Mouse (Mus musculus) adrenal gland, postnatal 10 days (tissue): Measurements from ENCODE around the gene Cd300lf. TPM values are rescaled to one million over a fixed set of nuclear protein-coding genes. Genes with fewer than 3 reads are reported as not detected.

Source experiments
- DNase-seq: peaks from one replicate; pipeline ENCODE4 v3.0.0; 2021; ENCODE audit warnings: mixed read lengths
- long read RNA-seq, 2 experiments: library from polyadenylated mRNA; stranded (forward); transcript quantifications; one replicate each; pipeline ENCODE4 v2.0.0; 2021
- total RNA-seq, 2 experiments: library from RNA; stranded (reverse); gene quantifications; 2 replicates each; pipeline ENCODE4 v1.2.3; 2021

Cd300lf gene
- 1 to 10 TPM; 1.1 to 1.3 TPM for total RNA-seq
- long read RNA-seq, experiment 1, partial matches to known transcripts, result 0 of 1 reads
- long read RNA-seq, experiment 1, other reads (novel, unspliced or antisense), result 0 of 1 reads
- long read RNA-seq, experiment 2, result 0 reads

DNA sequence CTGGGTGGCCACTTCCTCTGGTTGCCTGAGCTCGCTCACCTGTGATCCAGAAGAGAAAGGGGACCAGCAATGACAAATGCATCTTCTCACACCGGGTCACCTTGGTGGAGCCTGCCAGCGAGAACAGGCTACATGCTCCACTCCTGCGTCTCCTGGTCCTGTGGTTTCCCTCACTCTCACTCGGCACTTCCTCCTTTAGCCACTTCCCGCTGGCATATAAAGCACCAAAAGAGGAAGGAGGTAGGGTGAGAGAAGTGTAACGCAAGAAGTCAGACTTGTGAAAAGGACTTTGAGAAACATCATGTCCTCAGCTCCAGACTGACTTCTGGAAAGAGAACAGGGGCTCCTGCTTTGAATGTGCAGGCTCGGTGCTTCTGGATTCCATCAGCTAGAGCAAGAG, at the start of gene Cd300lf:
Cd300lf (minus strand) TSS at position 193 of the 400 bp plus-strand sequence.
- DNase-seq, result no peak

DNA sequence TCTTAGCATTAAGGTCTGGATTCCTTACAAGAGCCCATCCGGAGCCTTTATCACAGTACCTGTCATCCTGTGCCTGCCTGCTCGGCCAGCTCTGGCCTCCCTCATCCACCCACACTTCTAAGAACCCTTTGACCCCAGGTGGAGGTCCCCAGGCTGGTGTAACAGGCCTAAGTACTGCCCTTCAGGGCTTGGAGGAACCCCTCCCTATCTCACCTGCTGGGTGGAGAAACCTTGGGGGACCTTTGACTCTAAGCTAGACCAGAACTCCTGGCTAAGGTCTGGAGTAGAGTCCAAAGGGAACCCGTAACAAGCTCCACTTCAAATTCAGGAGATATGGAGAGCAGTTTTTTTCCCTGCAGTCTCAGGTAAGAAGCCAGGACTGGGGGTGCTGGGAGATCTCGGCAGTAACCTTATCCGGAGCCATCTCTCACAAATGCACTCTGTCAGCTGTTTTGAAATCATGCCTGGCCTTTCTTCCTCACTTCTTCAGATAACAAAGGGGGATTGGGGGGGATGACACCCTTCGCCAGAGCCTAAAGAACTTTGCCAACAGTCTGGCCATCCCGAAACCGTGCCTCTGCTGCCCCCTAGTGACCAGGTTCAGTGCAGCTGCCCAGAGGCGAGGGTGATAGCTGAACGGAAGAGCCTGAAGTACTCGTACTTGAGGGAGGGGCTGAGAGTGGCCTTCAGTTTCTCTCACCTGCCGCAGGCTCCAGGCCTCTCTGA, 48.3 kb upstream of the Cd300lf start:
- DNase-seq, result peak; percentile 93

DNA sequence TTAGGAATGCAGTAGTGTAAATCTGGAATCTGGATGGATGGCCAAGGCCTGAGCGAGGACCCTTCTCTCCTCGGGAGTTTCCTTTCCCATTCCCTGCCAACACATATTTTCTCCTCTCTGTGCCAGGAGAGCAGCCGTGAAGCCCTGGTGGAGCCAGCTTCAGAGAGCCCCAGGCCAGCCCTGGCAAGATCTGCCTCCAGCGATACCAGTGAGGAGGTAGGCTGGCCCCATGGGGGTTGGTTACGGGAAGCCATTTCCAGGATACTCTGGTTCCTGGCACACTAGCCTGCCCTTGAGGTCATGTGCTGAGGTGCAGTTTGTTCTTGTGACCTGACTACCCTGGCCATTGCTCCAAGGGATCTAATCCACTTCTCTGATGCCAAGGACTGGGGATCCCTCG, 46.1 kb upstream of the Cd300lf start:
- peak; percentile 71 for DNase-seq

DNA sequence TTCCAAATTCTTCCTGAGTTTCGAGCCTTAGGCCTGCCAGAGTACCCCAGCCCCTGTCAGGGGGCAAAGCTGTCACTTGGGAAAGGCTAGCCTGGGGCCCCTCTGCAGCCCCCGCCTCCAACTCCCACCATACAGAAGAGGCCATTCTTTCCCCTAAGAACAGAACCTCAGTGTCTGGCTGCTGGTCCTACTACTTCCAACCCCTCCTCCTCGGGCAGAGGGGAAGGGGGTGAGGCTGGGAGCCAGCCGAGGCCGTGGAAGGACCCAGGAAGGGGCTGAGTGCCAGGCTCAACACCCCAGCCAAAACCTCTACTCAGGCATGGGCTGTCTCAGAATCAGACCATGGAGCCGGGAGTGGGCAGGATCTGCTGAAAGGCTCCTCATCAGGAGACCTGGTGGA, 45.4 kb upstream of the Cd300lf start:
- DNase-seq, result no peak

DNA sequence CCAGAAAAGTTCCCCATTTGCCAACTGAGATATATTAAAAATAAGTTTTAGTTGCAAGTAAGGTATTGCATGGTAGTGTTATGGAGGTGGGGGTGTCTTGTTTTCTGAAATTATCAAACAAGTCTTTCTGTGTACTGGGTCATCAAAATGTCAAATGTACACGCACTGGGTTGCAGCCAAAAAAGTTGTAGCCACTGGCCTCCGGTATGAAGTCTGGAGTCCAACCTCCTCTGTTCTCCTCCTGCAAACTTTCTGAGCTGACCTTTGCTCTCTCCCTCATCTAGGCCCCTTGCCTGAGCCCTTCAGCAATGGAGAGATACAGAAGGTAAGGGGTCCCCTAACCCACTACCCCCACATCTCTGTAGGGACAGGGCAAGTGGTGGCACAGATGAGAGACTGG, 45.0 kb upstream of the Cd300lf start:
- no peak for DNase-seq

DNA sequence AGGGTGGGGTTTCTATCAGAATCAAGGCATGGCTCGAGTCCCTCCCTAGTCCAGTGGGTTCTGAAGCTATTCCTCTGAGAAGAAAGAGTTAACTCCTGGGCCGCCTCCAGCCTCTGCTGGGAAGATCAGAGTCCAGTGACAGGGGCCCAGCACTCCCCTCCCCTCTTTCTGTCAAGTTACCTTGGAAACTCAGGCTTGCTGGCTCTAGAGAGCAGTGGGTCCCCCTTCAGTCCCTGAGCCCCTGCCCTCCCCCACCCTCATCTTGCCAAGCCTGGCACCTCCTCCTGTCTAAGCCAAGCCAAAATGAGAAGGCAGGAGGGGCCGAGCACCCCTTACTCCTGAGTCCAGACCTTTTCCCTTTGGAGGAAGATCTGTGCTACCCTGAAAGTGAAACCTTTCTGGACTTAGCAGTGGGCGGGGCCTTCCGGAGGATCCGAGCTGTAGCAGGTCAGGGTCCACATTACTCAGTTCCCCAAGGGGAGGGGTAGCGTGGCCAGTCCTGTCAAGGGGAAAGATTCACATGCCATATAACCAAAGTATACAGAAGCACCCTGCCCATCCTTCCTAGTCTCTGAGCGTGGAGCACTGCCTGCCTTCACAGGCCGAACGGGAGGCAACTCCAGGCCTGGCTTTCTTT, 43.9 kb upstream of the Cd300lf start:
- peak; percentile 51 for DNase-seq

DNA sequence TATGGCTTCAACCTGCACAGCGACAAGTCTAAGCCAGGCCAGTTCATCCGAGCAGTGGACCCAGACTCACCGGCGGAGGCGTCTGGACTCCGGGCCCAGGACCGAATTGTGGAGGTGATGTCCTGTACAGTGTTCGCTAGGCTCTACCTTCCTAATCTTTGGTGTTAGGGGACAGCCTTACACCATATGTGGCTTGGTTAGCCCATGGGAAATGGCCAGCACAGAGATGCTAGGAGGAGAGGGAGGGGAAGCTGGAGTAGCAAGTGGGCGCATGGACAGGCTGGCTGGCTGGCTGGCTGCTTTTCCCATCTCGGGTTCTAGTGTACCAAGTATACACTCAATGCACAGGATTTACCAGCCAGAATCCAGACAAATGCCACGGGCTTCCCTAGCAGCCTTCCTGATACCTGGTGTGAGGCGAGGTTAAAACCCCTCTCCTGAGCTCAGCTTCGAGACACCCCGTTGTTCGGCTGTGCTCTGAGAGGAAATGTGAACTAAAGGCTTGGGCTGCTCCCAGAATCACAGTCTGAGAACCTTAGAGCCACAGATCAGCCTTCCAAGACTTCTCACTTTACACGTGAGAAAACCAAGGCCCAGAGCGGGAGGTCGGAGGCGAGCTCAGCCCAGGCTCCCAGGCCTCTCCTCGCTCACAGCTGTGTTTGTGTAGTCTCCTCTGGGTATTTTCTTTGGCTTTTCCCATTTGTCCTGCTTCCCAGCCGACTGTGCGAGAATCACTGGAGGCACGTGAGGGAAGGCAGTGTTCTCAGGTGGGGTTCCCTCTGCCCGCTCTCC, 42.8 kb upstream of the Cd300lf start:
- DNase-seq, result no peak

DNA sequence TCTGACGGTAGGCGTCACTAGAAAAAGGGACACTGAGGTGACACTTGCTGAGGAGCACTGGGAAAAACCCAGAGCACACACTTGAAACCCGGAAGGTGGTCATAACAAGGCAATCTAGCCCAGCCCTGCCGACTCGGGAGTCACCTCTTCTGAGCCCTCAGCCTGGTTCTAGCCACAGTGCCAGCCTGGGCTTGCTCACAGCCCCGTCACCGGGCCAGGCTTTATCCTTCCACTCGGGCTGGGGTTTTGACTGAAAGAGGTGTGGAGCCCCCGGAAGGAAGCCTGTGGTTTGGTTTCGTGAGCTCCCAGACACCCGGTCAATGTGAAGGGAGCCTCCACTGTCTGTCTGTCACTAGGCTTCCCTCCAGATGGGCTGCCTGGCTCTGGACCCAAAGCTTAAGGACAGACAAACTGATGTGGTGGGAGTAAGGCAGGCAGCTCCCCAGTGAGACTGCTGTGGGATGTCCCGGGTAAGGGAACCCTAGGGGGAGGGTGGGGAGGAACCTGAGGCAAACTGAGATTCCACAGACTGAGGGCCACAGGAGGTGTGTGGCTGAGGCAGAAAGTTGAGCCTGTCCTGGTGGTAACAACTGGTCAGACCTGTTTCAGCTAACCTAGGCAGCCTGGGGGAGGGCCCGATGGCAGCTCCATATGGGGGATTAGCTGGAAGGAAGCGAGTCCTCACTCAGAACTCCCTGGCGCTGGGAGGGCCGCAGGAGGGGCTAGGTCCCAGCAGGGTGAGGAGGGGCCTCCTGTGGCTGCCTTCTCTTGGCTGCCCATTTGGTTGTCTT, 40.0 kb upstream of the Cd300lf start:
- DNase-seq, result no peak

DNA sequence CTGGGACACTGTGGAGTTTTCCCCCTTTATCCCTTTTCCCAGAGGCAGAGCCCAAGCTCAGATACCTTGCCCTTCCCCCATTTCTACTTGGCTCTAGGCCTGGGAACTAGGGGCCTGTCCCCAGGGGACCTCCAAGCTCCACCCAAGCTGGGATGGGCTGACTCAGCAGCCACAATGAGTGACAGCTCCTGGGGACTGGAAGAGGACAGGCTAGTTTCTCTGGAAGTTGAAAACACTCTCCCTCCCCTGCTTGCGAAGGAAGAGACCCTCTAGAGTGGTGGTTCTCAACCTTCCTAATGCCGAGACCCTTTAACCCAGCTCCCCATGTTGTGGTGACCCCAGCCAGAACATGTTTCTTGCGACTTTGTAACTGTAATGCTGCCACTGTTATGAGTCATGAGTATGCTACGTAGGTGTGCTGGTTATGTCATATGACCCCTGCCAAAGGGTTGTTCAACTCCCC, 39.1 kb upstream of the Cd300lf start:
- peak; percentile 74 for DNase-seq

DNA sequence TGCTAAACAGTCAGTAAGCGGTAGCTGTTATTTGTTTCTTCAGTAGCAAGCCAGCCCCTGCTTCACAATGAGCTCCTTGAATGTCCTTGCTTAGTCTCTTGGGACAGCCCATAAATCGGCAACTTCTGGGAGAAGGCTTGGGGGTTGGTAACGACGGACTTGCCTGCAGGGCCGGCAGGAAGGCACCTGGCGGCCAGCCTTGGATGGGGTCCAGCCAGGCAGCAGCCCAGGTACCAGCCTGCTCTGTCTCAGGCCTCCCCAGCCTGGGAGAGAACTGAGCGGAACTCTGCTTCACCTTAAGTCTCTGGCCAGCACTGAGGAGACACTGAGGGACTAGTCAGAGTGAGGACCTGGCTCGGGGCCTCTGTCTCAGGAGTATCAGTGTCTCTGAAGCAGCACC, 37.3 kb upstream of the Cd300lf start:
- peak; percentile 51 for DNase-seq

DNA sequence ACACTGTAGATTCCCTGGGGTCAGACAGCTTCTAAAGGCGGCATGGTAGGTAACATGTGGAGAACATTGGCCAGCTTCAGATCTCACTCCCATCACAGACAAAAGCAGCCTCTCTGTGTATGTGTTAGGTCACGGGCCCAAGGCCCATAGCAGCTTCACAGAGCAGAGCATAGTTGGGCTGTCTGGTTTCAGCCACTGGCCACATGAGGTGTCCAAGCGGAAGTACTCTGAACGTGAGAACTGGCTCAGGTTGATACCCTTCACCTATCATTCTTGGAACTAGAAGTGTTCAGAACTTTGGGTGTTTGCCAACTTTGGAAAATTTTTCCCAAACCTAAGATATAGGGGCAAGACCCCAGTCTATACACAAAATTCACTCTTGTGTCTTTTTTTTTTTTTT, 35.6 kb upstream of the Cd300lf start:
- no peak for DNase-seq

DNA sequence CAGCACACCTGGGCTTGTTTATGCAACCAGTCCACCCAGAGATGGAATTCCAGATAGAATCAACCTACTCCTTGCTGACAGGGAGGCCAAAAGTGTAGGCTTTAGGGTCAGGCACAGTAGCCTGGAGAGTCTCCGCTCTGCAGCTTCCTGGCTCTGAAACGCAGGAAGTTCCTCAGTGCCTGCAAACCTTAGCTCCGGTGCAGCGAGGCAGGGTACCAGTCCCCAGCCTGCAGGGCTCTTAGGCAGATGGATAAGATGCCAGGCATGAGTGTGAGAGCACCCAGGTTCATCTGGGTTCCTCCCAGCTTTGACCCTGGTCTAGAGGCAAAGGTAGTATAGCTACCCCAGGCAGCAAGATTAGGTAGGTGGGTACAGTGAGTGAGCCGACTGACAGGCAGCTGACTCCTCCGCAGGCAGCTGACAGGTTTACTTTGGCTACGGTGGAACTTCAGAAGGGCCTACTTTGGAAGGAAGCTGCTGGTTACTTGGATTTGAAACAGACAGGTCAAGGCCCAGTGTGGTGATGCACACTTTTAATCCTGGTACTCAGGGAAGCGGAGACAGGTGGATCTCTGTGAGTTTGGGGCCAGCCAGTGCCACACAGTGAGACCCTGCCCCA, 33.9 kb upstream of the Cd300lf start:
- DNase-seq, result no peak

DNA sequence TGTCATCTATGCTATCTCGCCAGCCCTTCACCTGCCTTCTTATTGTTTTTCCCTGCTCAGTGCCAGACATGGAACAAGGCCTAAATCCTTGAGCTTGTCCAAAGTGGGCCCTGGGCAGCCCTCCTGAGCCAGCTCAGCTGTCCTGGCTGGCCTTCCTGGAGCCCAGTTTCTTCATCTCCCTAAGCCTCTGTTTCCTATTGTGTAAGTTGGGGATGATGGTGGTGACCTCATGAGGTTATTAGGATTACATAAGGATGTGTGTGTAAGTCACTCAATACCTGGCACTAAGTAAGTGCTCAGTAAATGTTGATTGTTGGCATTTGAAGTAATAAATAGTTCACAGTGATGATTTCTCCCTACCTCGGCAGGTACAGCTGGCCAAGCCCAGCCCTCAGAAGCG, 33.0 kb upstream of the Cd300lf start:
- DNase-seq, result no peak

DNA sequence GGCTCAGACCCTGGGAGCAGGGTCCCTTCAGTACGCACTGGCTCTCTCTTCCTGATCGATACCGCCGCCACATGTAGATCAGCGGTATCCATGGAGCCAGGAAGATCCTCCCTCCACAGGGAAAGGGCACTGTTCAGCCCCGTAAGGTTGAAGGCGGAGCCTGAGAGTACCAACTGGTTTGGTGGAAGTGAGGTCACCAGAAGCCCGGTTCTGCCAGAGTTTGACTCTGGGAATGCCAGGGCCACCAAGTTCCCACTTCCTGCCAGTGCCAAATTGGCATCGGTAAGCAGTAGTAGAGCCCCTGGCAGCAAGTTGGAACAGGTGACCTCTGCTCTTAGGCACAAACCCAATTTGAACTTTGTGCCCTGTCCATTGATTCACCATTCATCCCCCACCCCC, 31.2 kb upstream of the Cd300lf start:
- DNase-seq, result peak; percentile 59

DNA sequence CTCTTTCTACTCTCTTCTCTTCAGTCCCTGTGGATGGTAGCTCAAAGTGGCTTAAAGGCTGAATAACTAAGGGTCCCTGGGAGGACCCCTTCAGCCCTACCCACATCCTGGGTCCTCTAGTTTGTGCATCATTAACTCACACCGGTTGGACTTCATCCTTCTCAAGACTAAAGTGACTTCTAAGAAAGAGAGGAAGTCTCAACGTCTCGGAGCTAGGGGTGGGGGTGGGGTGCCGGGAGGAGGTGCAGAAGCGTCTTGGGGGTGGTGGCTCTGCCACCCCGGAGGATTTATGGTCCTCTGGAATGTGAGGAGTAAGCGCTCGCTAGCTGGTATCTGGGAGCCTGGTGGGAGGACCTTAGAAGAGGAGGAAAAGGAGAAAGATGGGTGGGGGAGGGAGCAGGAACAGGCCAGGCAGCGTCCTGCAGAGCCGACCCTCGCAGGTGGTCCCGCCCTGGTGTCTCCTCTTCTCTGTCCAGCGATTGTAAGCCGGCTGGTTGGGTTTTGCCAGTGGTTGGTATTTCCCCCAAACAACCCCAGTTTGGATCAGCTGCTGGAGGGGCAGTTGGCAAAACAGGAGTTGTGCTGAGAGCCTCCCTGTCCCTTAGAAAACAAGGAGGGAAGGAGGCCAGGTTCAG, 30.7 kb upstream of the Cd300lf start:
- peak; percentile 25 for DNase-seq

DNA sequence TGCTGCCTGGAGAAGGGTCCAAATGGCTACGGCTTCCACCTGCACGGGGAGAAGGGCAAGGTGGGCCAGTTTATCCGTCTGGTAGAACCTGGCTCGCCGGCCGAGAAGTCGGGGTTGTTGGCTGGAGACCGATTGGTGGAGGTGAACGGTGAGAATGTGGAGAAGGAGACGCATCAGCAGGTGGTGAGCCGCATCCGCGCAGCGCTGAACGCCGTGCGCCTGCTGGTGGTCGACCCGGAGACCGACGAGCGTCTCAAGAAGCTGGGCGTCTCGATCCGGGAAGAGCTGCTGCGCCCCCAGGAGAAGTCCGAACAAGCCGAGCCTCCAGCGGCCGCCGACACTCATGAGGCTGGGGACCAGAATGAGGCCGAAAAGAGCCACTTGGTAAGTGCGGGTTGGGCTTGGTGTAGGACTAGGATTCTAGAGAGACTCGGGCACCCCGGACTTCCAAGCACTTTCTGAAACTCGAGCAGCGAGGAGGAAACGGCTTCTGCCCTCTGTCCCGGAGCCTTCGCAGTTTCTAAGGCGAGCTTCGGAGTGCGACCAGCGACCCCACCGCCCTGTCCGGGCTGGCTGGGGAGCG, 29.9 kb upstream of the Cd300lf start:
- DNase-seq, result peak; percentile 46

DNA sequence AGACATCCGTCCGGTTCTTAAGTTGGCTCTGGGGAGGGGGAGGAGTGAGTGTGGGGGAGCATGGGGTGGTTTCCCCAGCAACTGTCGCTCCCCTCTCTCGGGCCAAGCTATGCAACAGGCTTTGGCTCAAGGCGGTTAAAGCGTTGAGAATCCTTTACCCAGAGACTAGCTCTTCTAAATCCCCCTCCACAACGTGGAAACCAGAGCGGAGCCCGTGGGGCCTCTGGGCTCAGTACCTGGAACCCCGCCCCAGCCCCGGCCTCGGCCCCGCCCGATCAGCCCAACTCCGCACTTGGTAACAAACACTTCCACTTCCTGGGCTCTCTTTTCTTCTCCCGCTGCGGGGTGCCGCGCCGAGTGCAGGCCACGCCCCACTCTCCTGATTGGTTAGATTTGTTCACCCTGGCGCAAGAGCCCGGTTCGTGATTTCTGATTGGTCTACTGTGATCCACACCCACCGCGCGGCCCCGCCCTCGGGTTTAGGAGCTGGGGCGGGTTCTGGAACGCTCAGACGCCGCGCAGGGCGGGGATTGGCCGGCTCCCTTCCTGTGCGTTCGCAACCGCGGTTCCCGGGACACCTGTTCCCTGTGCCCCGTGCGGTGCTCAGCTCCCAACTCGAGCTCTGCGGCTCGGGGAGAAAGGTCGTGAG, 29.2 kb upstream of the Cd300lf start, which contains the start of gene Slc9a3r1:
Slc9a3r1 (plus strand) TSS at position 510 of the 649 bp plus-strand sequence.
- peak; percentile 99 for DNase-seq

DNA sequence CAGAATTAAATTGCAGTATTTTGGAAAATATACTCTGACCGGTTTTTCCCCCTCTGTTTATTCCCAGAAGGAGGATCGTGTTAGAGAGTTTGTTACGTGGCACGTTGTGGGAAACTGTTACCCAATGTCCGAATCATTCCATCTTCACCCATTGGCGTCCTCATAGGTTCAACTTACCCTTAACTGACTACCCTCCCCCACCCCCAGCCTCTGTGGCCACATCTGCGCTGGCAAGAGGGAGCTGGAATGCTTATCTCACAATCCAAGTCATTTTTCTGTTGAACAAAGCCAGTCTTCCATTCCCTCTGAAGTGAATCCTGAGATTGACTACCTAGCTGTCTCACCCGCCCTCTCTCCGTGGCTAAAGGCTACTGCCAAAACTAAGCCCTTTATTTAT, 28.4 kb upstream of the Cd300lf start:
- no peak for DNase-seq

DNA sequence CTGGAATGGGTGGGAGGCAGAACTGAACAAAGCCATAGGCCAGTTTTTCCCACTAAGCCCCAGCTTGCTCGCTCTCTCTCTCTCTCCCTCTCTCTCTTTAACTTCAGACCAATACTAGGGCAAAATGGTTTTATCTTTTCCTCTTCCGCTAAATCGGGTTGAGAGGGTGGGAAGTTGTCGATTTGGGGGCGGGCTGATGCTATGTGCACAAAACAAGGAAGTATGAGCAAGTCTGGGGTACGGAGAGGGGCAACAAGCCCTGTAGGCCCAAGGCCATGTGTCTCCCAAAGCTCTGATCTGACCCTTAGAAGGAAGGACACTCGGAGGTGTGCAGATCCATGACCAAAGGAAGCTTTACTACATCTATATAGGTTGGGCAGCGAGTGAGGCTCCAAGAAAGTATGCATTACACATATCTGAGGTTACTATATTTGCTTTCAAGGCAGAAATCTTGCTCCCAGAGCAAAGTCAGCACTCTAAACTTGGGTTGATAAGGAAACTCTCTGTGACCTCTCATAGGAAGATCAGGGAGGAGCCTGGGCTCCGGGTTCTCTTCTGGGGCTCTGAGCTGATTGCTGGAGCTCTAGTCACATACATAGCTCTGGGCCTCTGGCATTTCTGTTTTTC, 27.9 kb upstream of the Cd300lf start:
- no peak for DNase-seq
